Mouse (Mus musculus): ENCODE data around the gene Gm37240.

The Gm37240 gene

GRCm38 (mm10) chr3:84618627-84619026 is 1268.7 kb downstream of the Gm37240 start:
- no peak for DNase-seq

- no peak for DNase-seq
Measured at GRCm38 (mm10) chr3:84615856-84616225, 1271.5 kb downstream of the Gm37240 start.

GRCm38 (mm10) chr3:84615050-84615855 is 1272.1 kb downstream of the Gm37240 start:
- DNase-seq = peak; percentile 8 to 18

- DNase-seq = no peak
Measured at GRCm38 (mm10) chr3:84610183-84610710, 1277.1 kb downstream of the Gm37240 start.

GRCm38 (mm10) chr3:84603212-84603611 is 1284.1 kb downstream of the Gm37240 start:
- DNase-seq = no peak

GRCm38 (mm10) chr3:84602759-84603158 is 1284.6 kb downstream of the Gm37240 start:
- DNase-seq = no peak

- no peak for DNase-seq
Measured at GRCm38 (mm10) chr3:84601870-84602495, 1285.3 kb downstream of the Gm37240 start.

GRCm38 (mm10) chr3:84598756-84599155 is 1288.6 kb downstream of the Gm37240 start:
- DNase-seq = no peak

GRCm38 (mm10) chr3:84597996-84598734 is 1289.2 kb downstream of the Gm37240 start:
- no peak for DNase-seq

GRCm38 (mm10) chr3:84595677-84596234 is 1291.6 kb downstream of the Gm37240 start:
- DNase-seq = no peak

GRCm38 (mm10) chr3:84594894-84595676 is 1292.2 kb downstream of the Gm37240 start:
- no peak for DNase-seq

- no peak for DNase-seq
Measured at GRCm38 (mm10) chr3:84593274-84593673, 1294.0 kb downstream of the Gm37240 start, which contains the start of gene Tigd4. Gene Tigd4 (plus strand): TSS chr3:84593574.

- no peak for DNase-seq
Measured at GRCm38 (mm10) chr3:84586736-84587135, 1300.6 kb downstream of the Gm37240 start.

GRCm38 (mm10) chr3:84582913-84583276 is 1304.4 kb downstream of the Gm37240 start:
- DNase-seq = no peak

GRCm38 (mm10) chr3:84582023-84582912 is 1305.0 kb downstream of the Gm37240 start, which contains the start of gene Arfip1:
Gene Arfip1 (minus strand): TSS chr3:84582625.
- DNase-seq = peak; percentile 96 to 97

- no peak for DNase-seq
Measured at GRCm38 (mm10) chr3:84581696-84582022, 1305.7 kb downstream of the Gm37240 start.

GRCm38 (mm10) chr3:84580716-84581115 is 1306.6 kb downstream of the Gm37240 start:
- no peak for DNase-seq

GRCm38 (mm10) chr3:84570501-84570900 is 1316.8 kb downstream of the Gm37240 start:
- DNase-seq = no peak

GRCm38 (mm10) chr3:84569587-84569986 is 1317.7 kb downstream of the Gm37240 start:
- DNase-seq = no peak

GRCm38 (mm10) chr3:84568540-84568939 is 1318.8 kb downstream of the Gm37240 start:
- DNase-seq = no peak

- no peak for DNase-seq
Measured at GRCm38 (mm10) chr3:84563415-84563814, 1323.9 kb downstream of the Gm37240 start.
